Mouse (Mus musculus): ENCODE data around the gene Arhgef15.
"Not testable (repeated sequence)": the region's sequence is repeated elsewhere in the genome, so short reads cannot be mapped to it uniquely, and the experiment has no call there.

GRCm38 (mm10) chr11:69006575-69006974 lies 49.3 kb upstream of the Arhgef15 start:
- TF ChIP-seq CTCF, EP300 (IDR thresholded peaks at IDR 0.05; ENCODE audit: low read depth): not testable (repeated sequence)

All from liver, postnatal 0 days (tissue).